Mouse (Mus musculus) gastrocnemius, adult 18-20 months (tissue): ENCODE data around the gene Def8. TPM values are rescaled to one million over a fixed set of nuclear protein-coding genes. Genes with fewer than 3 reads are reported as not detected.
"Not testable (repeated sequence)": the region's sequence is repeated elsewhere in the genome, so short reads cannot be mapped to it uniquely, and the experiment has no call there.

Experiments
- DNase-seq: peaks from one replicate; pipeline ENCODE4 v3.0.0; 2021; ENCODE audit warnings: low spot score
- total RNA-seq, 2 experiments: library from RNA; stranded (reverse); gene quantifications; 2 replicates each; pipeline ENCODE4 v1.2.3; 2021

The Def8 gene
- total RNA-seq, 2 experiments from 2014 or later, result 34.6 to 43.7 TPM

DNA sequence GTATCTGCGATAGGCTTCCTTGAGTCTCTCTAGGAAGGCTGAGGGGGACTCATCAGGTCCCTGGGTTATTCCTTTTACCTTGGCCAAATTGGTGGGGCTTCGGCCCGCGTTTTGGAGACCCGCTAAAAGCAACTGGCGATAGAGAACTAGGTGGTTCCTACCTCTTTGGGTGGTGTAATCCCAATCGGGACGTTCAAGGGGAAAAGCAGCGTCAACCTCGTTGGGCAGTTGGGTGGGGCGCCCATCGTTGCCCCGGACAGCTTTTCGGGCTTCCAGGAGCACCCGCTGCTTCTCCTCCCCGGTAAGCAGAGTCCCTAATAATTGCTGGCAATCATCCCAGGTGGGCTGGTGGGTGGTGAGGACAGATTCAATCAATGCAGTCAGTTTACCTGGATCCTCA lies 9.1 kb downstream of the Def8 start:
- no peak for DNase-seq

DNA sequence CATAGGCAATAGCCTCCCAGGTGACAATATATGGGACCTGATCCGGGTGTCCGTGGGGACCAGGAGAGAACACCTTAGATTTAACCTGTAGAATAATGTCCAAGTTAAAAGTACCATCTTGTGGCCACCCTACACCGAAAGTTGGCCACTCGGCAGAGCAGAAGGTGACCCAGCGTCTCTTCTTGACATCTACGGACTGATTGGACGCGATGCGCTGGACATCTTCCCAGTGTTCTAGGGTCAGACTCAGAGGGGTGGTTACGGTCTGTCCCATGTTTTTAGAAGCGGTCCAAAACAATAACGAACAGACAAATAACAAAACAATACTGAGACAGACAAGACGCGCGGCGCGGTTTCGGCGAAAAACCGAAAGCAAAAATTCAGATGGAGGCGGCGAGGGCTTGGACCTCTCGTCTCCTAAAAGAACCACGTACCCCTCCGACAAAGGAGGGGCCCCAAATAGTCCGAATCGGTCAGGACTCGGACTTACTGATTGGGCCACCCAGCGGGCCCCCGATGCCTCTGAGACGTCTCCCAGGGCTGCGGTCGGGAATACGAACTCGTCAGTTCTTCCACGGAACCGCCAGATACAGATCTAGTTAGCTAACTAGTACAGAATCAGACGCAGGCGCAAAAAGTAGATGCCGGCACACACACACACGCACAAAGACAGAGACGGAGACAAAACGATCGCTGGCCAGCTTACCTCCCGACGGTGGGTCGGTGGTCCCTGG lies 10.1 kb downstream of the Def8 start:
- not testable (repeated sequence) for DNase-seq

DNA sequence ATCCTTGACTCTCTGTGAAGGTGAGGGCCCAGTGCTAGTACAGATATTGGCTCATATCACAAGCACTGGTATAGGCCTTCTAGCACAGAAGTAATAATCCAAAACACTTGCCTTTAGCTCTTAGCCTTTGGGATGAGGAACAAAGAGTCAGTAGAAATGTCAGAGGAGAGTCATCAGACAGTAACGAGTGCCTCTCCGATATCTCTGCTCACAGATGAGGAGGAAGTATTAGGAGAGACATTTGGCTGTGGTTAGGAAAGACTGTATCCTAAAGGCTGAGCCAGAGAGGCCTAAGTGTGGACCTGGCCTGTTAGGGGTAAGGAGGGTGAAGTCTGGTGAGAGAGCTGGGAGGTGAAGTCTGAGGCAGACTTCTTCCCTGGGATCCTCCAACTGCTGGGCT lies 18.5 kb downstream of the Def8 start:
- no peak for DNase-seq

DNA sequence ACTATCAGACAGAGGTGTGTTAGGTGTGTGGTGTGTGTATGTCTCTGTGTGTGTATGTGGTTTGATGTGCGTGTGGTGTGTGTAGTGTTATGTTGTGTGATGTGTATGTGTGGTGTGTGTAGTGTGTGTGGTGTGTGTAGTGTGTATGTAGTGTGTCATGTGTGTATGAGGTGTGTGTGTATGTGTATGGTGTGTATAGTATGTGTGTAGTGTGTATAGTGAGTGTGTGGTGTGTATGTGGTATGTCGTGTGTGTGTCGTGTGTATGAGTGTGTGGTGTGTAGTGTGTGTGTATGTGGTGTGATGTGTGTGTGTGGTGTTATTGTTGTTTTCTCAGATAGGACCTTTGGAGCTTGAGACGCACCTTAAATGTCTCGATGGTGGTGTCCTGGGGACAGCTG lies 19.0 kb downstream of the Def8 start:
- DNase-seq, result no peak

DNA sequence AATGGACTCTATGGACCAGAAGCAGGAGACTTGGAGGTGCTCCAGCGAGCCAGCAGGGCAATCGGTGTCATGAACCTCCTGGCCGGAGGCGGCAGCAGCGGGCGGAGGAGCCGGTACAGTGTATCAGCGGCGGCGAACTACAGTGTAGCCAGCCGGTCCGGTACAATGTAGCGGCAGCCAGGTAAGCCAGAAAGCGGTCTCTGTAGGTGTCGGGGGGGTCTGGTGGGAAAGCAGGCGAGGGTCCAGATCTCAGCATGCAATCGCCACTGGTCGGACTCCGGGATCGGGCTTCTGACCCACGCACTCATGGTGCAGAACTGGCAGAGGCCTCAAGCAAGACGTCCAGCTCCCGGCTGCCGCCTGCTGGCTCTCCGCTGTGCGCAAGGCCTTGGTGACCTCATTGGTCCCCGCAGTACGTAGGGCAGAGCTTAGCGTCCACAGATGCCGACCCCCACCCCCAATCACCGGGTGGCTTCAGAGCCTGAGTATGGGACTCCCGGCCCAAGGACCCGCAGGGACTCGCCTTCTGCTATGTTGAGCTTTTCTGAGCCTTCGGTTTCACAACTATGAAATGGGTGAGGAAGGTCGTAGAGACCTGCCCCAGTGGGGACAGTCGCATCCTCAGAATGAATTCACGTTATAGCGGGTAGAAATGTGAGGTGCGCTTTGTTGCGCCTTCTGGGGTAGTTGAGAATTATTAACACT lies 19.7 kb downstream of the Def8 start:
- peak; percentile 95 for DNase-seq

DNA sequence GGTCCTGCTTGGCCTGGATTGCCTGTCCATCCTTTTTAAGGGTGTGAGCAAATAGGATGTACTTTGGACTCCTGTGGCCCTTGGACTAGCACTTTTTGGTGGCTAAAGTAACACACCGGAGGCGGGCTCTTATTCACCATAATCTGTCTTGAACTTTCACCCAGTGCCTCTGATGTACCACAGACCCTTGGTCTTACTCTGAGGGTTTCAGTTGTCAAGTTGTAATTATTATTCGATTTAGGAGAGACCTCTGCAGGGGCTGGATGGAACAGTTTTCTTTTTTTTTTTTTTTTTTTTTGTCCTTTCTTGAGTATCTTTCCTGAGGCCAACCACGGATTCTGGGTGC lies 20.2 kb downstream of the Def8 start:
- no peak for DNase-seq

DNA sequence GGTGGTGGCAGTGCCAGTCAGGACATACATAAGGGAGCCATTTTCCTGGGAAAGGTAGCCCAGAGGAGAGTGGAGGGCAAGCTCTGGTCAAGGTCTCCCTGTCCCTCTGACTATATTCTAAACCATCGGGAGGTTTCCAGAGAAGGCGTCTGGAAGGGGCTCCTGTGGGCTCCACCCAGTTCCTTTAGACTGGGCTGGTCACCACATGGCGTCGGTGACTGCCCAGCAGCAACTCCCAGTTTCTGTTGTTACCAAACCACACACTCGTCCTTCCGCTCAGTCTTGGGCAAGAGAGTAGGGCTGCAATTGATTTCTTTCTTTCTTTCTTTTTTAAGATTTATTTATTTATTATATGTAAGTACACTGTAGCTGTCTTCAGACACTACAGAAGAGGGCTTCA lies 20.8 kb downstream of the Def8 start:
- DNase-seq, result no peak

DNA sequence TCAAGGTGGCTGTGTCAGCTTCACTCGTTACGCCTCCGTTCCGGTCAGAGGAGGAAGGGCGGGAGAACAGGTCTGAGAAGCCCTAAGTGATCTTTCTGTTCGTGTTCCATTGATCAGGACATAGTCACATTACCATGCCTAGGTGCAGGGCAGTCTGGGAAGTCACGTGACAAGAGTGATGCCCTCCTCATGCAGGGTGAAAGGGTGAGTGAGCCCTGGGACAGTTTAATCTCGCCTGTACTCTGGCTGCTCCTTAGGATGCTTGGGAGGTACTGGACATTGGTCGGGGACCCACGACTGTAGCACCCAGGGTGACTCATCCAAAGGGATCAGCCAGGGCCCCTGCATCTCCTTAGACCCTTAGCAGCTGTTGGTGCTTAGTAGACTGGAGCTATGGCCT lies 22.7 kb downstream of the Def8 start:
- DNase-seq, result no peak

DNA sequence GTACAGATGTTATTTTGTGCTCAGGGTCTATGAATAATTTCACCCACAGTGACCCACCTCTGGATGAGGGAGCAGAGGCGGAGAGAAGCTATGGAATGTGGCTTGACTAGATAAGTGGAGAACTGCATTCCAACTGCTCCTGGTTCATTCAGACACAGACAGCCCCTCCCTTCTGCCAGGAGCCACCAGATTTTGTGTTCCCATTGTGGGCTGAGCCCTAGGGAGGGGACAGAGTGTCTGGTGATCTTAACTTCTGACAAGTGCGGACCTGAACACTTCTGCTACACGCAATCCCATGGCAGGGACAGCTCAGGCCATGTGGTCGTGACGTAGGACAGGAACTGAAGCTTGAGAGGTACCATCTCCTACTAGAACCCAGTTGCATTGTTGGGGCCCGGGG lies 23.5 kb downstream of the Def8 start:
- DNase-seq, result no peak

DNA sequence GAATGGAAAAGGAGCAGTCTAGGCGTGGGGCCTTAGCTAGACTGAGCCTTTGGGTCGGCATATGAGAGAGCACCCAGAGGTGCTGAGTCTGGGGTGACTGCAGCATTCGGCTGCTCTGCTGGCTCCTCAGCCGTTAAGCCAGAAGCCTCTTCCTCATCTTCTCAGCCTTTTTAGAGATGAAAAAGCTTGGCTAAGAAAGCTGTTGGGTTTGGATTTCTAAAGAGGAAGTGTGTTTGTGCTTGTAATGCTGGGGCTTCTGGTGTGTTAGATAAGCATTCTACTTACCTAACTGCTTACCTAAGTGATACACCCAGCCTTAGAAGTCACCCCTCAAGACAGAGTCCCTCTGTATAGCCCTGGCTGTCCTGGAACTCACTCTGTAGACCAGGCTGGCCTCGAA lies 27.5 kb downstream of the Def8 start:
- DNase-seq, result no peak

DNA sequence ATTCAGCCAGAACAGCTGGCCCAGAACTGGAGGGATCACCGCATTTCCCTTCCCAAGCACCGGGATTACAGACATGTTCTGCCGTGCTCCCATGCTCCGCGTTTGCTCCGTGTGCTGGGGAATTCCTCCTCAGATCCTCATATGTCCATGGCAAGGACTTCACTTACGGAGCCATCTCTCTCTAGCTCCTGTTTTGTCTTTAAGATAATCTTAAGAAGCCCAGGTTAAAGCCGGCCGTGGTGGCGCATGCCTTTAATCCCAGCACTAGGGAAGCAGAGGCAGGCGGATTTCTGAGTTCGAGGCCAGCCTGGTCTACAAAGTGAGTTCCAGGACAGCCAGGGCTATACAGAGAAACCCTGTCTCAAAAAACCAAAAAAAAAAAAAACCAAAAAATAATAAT lies 28.4 kb downstream of the Def8 start:
- DNase-seq, result not testable (repeated sequence)

DNA sequence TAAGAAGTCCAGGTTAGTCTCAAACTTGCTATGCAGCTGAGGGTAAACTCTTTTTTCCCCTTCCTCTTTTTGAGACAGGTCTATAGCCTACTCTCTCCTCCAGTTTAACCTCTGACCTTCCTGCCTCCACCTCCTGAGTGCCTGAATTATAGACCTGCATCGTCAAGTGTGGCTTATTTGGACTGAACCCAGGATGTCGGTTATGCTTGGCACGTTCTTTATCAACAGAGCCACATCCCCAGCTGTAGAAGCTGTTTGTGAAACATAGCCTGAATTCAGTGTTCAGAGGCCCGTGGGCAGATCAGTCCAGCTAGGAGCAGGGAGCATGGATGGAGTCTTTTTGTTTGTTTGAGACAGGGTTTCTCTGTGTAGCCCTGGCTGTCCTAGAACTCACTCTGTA lies 28.8 kb downstream of the Def8 start:
- no peak for DNase-seq

DNA sequence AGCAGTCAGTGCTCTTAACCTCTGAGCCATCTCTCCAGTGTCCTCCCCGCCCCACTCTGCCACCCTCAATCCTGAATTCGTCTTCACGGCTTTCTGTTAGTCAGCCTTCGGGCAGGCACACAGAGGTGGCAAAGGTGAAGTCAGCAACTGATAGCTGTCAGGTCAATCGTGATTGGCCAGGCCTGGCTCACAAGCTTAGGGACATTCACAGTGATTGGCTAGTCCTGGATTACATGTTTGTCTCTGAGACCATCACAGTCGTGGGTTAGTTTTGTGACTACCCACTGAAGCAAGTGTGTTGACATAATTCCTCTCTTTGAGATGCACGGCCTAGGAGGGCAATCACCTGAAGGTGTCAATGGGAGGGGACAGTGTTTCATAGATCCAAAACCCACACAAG lies 30.0 kb downstream of the Def8 start:
- no peak for DNase-seq

DNA sequence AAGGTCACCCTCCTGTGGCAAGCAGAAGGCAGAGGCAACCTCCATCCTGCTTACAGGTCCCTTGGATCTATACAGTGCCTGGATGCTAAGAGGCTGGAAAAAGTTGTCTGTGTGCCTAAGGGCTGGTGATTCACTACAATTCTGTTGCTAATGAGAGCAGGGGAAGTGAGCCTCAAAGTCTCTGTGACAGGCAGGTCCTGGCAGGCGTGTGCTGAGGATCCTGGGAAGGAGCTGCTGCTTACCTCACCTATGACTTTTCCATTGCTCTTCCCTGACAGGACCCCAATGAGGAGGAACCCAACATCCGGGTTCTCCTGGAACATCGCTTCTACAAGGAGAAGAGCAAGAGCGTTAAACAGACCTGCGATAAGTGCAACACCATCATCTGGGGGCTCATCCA lies 30.6 kb downstream of the Def8 start:
- no peak for DNase-seq

DNA sequence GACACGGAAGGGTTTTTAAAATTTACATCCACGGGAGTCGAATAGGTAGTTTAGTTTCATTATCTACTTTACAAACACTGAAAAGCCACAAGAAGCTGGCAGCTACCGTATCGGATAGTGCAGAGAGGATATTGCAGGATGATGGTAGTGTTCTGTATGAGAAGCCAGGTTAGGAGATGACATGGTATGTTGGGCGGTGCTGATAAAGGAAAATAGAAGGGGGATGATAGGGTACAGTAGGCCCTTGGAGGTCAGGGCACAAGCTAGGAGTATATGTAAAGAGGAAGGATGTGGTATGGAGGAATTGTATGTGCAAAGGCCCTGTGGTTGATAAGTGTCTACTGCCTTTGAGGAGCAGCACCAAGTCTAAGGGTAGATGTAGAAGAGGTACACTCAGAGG lies 31.2 kb downstream of the Def8 start:
- no peak for DNase-seq

DNA sequence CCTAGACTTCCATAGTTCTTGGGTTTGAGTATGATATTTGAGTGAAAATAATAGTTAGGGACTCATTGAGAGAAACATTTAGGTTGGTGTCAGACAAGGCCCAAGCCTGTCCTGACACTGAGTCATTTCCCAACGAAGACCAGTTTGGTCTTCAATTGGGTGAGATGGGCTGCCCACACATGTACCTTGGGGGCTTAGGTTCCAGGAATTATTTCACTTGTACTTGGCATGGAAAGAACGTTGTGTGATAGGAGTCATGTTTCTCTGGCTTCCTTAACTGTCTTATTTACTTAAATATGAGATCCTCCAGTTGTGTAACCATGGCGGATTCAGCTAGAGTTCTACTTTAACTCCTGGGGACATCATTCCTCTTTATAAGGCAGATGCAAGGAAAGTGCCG lies 40.3 kb downstream of the Def8 start:
- no peak for DNase-seq

DNA sequence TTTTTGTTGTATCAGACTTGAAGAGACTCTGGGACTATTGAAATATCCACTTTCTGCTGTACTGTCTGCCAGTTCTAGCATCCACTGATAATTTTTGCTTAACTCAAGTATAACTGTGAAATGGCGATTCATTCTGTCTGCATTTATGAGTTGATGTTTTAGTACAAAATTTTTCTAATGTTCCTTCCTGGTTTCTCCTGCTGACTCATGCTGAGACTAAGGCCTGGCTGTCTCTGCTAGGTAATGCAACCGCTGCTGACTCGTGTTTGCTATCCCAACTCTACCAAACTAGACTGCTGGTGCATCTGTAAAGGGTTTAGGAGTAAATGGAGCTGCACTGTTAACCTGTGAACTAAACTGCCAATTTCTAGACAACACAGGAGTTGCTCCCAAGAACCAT lies 44.1 kb downstream of the Def8 start:
- no peak for DNase-seq

DNA sequence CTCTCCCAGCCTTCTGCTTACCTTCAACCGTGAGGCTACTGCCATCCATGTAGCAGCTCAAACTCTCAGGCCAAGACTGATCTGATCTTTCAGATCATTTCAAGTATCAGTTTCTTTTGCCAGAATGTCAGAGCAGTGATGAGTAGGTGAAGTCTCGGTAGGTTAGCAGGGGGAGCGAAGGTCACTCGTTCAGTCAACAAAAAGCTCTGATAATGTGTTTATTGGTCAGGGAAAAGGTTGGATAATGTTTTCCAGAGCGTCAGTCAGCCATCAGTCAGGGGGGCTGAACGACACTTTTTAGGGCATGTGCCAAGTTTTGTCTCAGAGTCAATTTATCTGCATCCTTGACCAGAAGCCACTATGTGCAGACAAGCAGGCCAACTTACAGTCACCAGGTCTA lies 49.7 kb downstream of the Def8 start:
- not testable (repeated sequence) for DNase-seq

DNA sequence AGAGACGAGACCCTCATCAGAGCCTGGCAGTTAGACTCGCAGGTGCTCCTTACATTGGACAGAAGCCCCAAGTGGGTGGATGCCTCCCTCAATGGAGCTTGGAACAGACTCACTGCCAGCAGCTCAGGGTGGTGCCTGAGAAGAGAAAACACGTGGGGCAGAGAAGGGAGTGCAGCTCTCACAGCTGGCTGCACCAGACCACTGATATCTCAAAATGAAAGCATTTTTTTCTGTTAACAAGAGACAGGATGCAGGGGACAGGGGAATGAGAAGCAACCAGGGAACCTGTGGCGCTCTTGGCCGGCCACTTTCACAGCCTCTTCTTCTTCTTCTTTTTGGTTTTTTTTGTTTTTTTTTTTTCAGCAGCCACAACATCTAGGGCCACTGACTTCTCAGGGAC lies 51.2 kb downstream of the Def8 start:
- not testable (repeated sequence) for DNase-seq

DNA sequence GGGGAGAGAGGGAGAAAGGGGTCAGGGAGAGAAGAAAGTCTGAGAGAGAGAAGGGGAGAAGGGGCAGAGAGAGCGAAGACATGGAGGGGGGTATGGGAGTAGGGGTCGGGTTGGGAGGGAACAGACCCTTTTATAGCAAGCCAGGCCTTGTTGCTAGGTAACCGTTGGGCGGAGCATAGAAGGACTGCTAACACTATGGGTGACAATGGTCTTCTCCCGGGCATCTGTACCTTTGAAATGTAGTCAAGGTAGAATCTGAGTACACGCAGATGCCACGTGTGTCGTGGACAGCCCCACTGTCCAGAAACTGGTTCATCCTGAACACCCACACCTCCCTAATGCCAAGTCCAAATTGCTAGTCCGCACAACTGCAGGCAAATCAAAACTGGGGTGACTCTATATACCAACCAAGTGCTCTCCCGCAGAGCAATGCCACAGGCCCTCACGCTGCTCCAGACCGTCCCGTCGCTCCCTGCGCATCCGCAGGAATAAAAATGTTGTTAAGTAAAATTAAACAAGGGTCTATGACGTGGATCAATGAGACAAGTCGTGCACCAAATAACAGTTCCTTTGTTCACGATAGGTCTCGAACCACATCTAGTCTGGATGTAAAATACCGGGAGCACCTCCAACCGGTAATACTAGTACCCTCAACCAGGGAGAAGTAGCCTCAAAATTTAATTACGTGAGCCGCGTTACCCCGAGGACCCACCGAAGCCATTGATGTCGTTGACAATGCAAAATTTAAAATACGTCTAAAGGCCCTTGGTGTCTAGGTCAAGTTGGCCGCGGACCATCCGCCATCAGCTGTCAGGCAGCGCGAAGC lies 53.8 kb downstream of the Def8 start:
- DNase-seq, result no peak

DNA sequence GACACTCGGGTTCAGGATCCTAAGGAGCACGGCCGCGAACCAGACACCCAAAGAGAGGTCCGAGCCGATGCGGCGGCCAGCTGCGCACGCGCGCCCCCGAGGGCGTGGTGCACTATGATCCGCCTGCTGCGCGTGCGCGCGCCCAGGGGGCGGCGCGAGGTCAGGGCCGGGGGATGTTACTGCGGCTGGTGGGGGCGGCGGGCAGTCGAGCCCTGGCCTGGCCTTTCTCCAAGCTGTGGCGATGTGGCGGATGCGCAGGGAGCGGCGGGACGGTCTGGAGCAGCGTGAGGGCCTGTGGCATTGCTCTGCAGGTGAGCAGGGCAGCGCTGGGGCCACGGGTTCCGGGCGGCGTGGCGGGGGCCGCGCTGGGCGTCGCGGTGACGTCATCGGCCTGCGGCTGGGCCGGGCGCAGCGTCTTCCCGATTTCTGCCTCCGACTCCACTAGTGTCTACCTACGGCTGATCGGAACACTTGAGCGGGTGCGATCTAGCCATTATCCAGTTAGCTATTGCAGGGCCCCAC lies 54.5 kb downstream of the Def8 start, which contains the start of gene Afg3l1:
Gene Afg3l1, plus strand, starts transcription at position 167 of the 522 bp plus-strand sequence.
- peak; percentile 89 for DNase-seq
